Mouse (Mus musculus) CH12.LX (cell line): Measurements from ENCODE around the gene Nfia. TPM values are rescaled to one million over a fixed set of nuclear protein-coding genes. Genes with fewer than 3 reads are reported as not detected.

Experiments
- DNase-seq: peaks from one replicate; pipeline ENCODE4 v3.0.0-alpha.2; 2013; ENCODE audit errors: extremely low read depth
- H3K27ac ChIP-seq: 2 replicates; pipeline ENCODE4 v1.5.1; 2012; ENCODE audit warnings: low read depth, mild to moderate bottlenecking, control low read depth, moderate library complexity; ENCODE audit not compliant: insufficient read depth
- H3K27me3 ChIP-seq: replicated peaks from 2 replicates; pipeline ENCODE3; 2012; ENCODE audit warnings: inconsistent platforms
- H3K36me3 ChIP-seq, 2 experiments: replicated peaks in 1 of 2; 2 replicates each; pipeline versions ENCODE3 to v1.6.1; 2012; ENCODE audit warnings: inconsistent platforms in 1 of 2, low read length in 1 of 2, mild to moderate bottlenecking in 1 of 2, mixed read lengths in 1 of 2, moderate library complexity in 1 of 2; ENCODE audit not compliant: control insufficient read depth in 1 of 2, insufficient read depth in 1 of 2
- H3K4me1 ChIP-seq, 2 experiments: 2 replicates each; pipeline ENCODE4 v1.6.1; 2012; ENCODE audit warnings: inconsistent platforms in 1 of 2, moderate library complexity in 1 of 2; ENCODE audit not compliant: insufficient read depth in 2 of 2, control insufficient read depth in 1 of 2
- H3K4me2 ChIP-seq: 2 replicates; pipeline ENCODE4 v1.6.1; 2012; ENCODE audit warnings: low read depth, mild to moderate bottlenecking, control low read depth; ENCODE audit not compliant: poor library complexity, insufficient read depth, severe bottlenecking
- H3K4me3 ChIP-seq, 3 experiments: fragments of 150-350 bp in 1 of 3; sonication (generic) in 1 of 3; replicated peaks in 1 of 3; 2 replicates each; pipeline versions ENCODE3 to v1.5.1; 2011 to 2012; ENCODE audit warnings: low read depth in 2 of 3, low read length in 2 of 3, mild to moderate bottlenecking in 2 of 3, moderate library complexity in 2 of 3, control low read depth in 1 of 3, improper control_type of control experiment in 1 of 3, inconsistent platforms in 1 of 3, mixed read lengths in 1 of 3; ENCODE audit not compliant: poor library complexity in 1 of 3
- H3K79me2 ChIP-seq: replicated peaks from 2 replicates; pipeline ENCODE4 v1.6.1; 2012; ENCODE audit warnings: mild to moderate bottlenecking, moderate library complexity; ENCODE audit not compliant: control insufficient read depth, poor library complexity, insufficient read depth, severe bottlenecking; ENCODE audit errors: extremely low read depth
- H3K9ac ChIP-seq: 2 replicates; pipeline ENCODE4 v1.6.1; 2012; ENCODE audit warnings: low read depth, mild to moderate bottlenecking, control low read depth, moderate library complexity; ENCODE audit not compliant: insufficient read depth
- H3K9me3 ChIP-seq: replicated peaks from 2 replicates; pipeline ENCODE3; 2012; ENCODE audit warnings: low read length, inconsistent platforms, mixed read lengths
- BHLHE40 ChIP-seq: IDR thresholded peaks from 2 replicates; pipeline ENCODE4 v1.6.1; 2011; ENCODE audit warnings: mild to moderate bottlenecking, low read depth, low read length, improper control_type of control experiment
- CHD1 ChIP-seq: IDR thresholded peaks from 2 replicates; pipeline ENCODE4 v1.6.1; 2012; ENCODE audit warnings: low read depth, low read length, improper control_type of control experiment, inconsistent platforms
- E2F4 ChIP-seq: IDR thresholded peaks from 2 replicates; pipeline ENCODE4 v1.6.1; 2011; ENCODE audit warnings: low read depth, low read length, improper control_type of control experiment; ENCODE audit not compliant: insufficient replicate concordance
- ELF1 ChIP-seq: IDR thresholded peaks from 2 replicates; pipeline ENCODE4 v1.6.1; 2014; ENCODE audit warnings: low read depth, mild to moderate bottlenecking, inconsistent platforms, low read length, improper control_type of control experiment
- EP300 ChIP-seq: IDR thresholded peaks from 2 replicates; pipeline ENCODE4 v1.6.1; 2011; ENCODE audit warnings: low read length, improper control_type of control experiment
- ETS1 ChIP-seq: conservative IDR thresholded peaks from 2 replicates; pipeline ENCODE4 v1.6.1; 2012; ENCODE audit warnings: low read depth, mild to moderate bottlenecking, inconsistent platforms, low read length, improper control_type of control experiment, moderate library complexity
- GABPA ChIP-seq: IDR thresholded peaks from 2 replicates; pipeline ENCODE4 v1.6.1; 2012; ENCODE audit warnings: low read depth, low read length, improper control_type of control experiment, inconsistent platforms; ENCODE audit not compliant: insufficient replicate concordance
- HCFC1 ChIP-seq: IDR thresholded peaks from 2 replicates; pipeline ENCODE4 v1.6.1; 2012; ENCODE audit warnings: low read depth, mild to moderate bottlenecking, inconsistent platforms, low read length, improper control_type of control experiment
- IRF4 ChIP-seq: IDR thresholded peaks from 2 replicates; pipeline ENCODE4 v1.6.1; 2014; ENCODE audit warnings: low read depth, mild to moderate bottlenecking, inconsistent platforms, low read length, improper control_type of control experiment
- JUN ChIP-seq: IDR thresholded peaks from 2 replicates; pipeline ENCODE4 v1.6.1; 2011; ENCODE audit warnings: low read depth, mild to moderate bottlenecking, low read length, improper control_type of control experiment, moderate library complexity; ENCODE audit not compliant: insufficient read depth
- MAX ChIP-seq: IDR thresholded peaks from 2 replicates; pipeline ENCODE4 v1.6.1; 2011; ENCODE audit warnings: low read length, improper control_type of control experiment
- MEF2A ChIP-seq: IDR thresholded peaks from 2 replicates; pipeline ENCODE4 v1.6.1; 2014; ENCODE audit warnings: low read depth, mild to moderate bottlenecking, inconsistent platforms, low read length, improper control_type of control experiment, borderline replicate concordance
- MXI1 ChIP-seq: IDR thresholded peaks from 2 replicates; pipeline ENCODE4 v1.6.1; 2011; ENCODE audit warnings: mild to moderate bottlenecking, low read depth, low read length, improper control_type of control experiment
- MYC ChIP-seq: IDR thresholded peaks from 2 replicates; pipeline ENCODE4 v1.6.1; 2011; ENCODE audit warnings: low read depth, mild to moderate bottlenecking, improper control_type of control experiment, low read length
- NRF1 ChIP-seq: IDR thresholded peaks from 2 replicates; pipeline ENCODE4 v1.6.1; 2014; ENCODE audit warnings: low read depth, mild to moderate bottlenecking, inconsistent platforms, low read length, improper control_type of control experiment, moderate library complexity
- PAX5 ChIP-seq: IDR thresholded peaks from 2 replicates; pipeline ENCODE4 v1.6.1; 2012; ENCODE audit warnings: low read length, inconsistent platforms, mixed read lengths
- POLR2A ChIP-seq: IDR thresholded peaks from 2 replicates; pipeline ENCODE4 v1.6.1; 2011; ENCODE audit warnings: low read depth, mild to moderate bottlenecking, improper control_type of control experiment, low read length
- SIN3A ChIP-seq: IDR thresholded peaks from 2 replicates; pipeline ENCODE4 v1.6.1; 2012; ENCODE audit warnings: low read length, improper control_type of control experiment, inconsistent platforms
- SMC3 ChIP-seq: IDR thresholded peaks from 2 replicates; pipeline ENCODE4 v1.6.1; 2011; ENCODE audit warnings: low read depth, low read length, improper control_type of control experiment
- TBP ChIP-seq: conservative IDR thresholded peaks from 2 replicates; pipeline ENCODE4 v1.6.1; 2011; ENCODE audit warnings: low read depth, low read length, improper control_type of control experiment
- TCF12 ChIP-seq: IDR thresholded peaks from 2 replicates; pipeline ENCODE4 v1.6.1; 2014; ENCODE audit warnings: low read depth, mild to moderate bottlenecking, inconsistent platforms, low read length, improper control_type of control experiment
- UBTF ChIP-seq: IDR thresholded peaks from 2 replicates; pipeline ENCODE4 v1.6.1; 2012; ENCODE audit warnings: low read depth, mild to moderate bottlenecking, inconsistent platforms, low read length, improper control_type of control experiment, moderate library complexity
- USF1 ChIP-seq: IDR thresholded peaks from 2 replicates; pipeline ENCODE4 v1.6.1; 2014; ENCODE audit warnings: low read depth, mild to moderate bottlenecking, inconsistent platforms, low read length, improper control_type of control experiment
- ZC3H11A ChIP-seq: IDR thresholded peaks from 2 replicates; pipeline ENCODE4 v1.6.1; 2012; ENCODE audit warnings: low read depth, mild to moderate bottlenecking, inconsistent platforms, low read length, improper control_type of control experiment
- ZMIZ1 ChIP-seq: IDR thresholded peaks from 2 replicates; pipeline ENCODE4 v1.6.1; 2012; ENCODE audit warnings: low read depth, mild to moderate bottlenecking, inconsistent platforms, low read length, improper control_type of control experiment
- dilution Hi-C: fragments of 300-500 bp; cut with MboI; formaldehyde crosslinking; loops from 2 replicates; pipeline ENCODE4 v1.14.3; 2020; ENCODE audit warnings: low sequenced_read_pairs; ENCODE audit not compliant: extremely low pct_unique_long_range_greater_than_20kb, extremely low pct_ligation_motif_present
- in situ Hi-C: fragments of 300-500 bp; cut with MboI; formaldehyde crosslinking; loops from 3 replicates; pipeline ENCODE4 v1.14.3; 2019; ENCODE audit warnings: low sequenced_read_pairs, low pct_ligation_motif_present, low pct_unique_long_range_greater_than_20kb, mixed read lengths
- polyA plus RNA-seq: library from polyadenylated mRNA; unstranded; fragments of >175 nt; gene quantifications from 2 replicates; pipeline ENCODE4 v1.2.1, GENCODE M21; 2012; ENCODE audit warnings: low read depth; ENCODE audit not compliant: insufficient read length
- total RNA-seq, 2 experiments: library from RNA; depleted of rRNA; stranded (reverse); fragments of 300-350 nt in 1 of 2; fragments of >200 nt in 1 of 2; gene quantifications; 2 replicates each; pipeline ENCODE4 v1.2.3; 2012 to 2014

Gene Nfia
- total and polyA plus RNA-seq, 3 experiments, result not detected

- TF ChIP-seq USF1 (no peak), MXI1 (no peak), ZC3H11A (no peak), IRF4 (no peak), ZMIZ1 (no peak), MAX (no peak), HCFC1 (no peak), ETS1 (no peak), BHLHE40 (no peak), SIN3A (no peak), TBP (no peak), NRF1 (no peak), UBTF (no peak), GABPA (no peak), ELF1 (no peak), CHD1 (no peak)
- Histone ChIP-seq H3K4me1 (no peaks in the 10 kb centered on the region), H3K9ac (no peak overlapping the region), H3K9me3 (peaks cover 63% of the 10 kb centered on the region), H3K4me3 (no peak overlapping the region), H3K4me2 (no peak overlapping the region), H3K27ac (no peak overlapping the region), H3K79me2 (no peaks in the 10 kb centered on the region), H3K36me3 (no peaks in the 10 kb centered on the region), H3K27me3 (no peaks in the 10 kb centered on the region)
- in situ Hi-C loops (no loop called here), dilution Hi-C loops (no loop called here)
- no peak for DNase-seq
These were observed 216.2 kb downstream of the Nfia start for GRCm38 (mm10) chr4:97988703-97989102.

GRCm38 (mm10) chr4:97990431-97990830 lies 217.9 kb downstream of the Nfia start:
- in situ Hi-C loops (no loop called here), dilution Hi-C loops (no loop called here)
- Histone ChIP-seq H3K27me3 (no peaks in the 10 kb centered on the region), H3K4me3 (no peak overlapping the region), H3K36me3 (no peaks in the 10 kb centered on the region), H3K27ac (no peak overlapping the region), H3K4me1 (no peaks in the 10 kb centered on the region), H3K9ac (no peak overlapping the region), H3K9me3 (peaks cover 56% of the 10 kb centered on the region), H3K4me2 (no peak overlapping the region), H3K79me2 (no peaks in the 10 kb centered on the region)
- no peak for TF ChIP-seq SMC3
- TF ChIP-seq EP300, result no peak
- no peak for TF ChIP-seq ZC3H11A
- no peak for TF ChIP-seq UBTF
- no peak for TF ChIP-seq POLR2A
- TF ChIP-seq TCF12, result no peak
- no peak for TF ChIP-seq BHLHE40
- no peak for TF ChIP-seq ETS1
- no peak for TF ChIP-seq GABPA
- no peak for TF ChIP-seq MYC
- no peak for TF ChIP-seq ZMIZ1
- TF ChIP-seq MEF2A, result no peak
- no peak for TF ChIP-seq HCFC1
- TF ChIP-seq PAX5, result no peak
- no peak for TF ChIP-seq E2F4
- no peak for TF ChIP-seq JUN
- DNase-seq, result no peak
